Mouse (Mus musculus) regulatory T cell (primary cell): ENCODE measurements around the gene Rab9.
"Not testable (repeated sequence)": the region's sequence is repeated elsewhere in the genome, so short reads cannot be mapped to it uniquely, and the experiment has no call there.

Experiments
- in situ Hi-C: fragments of 300-600 bp; cut with MboI, MseI; formaldehyde crosslinking; loops from one replicate; pipeline ENCODE4 v1.15.1; 2025; ENCODE audit warnings: high pct_unique_total_duplicates

The Rab9 gene

DNA sequence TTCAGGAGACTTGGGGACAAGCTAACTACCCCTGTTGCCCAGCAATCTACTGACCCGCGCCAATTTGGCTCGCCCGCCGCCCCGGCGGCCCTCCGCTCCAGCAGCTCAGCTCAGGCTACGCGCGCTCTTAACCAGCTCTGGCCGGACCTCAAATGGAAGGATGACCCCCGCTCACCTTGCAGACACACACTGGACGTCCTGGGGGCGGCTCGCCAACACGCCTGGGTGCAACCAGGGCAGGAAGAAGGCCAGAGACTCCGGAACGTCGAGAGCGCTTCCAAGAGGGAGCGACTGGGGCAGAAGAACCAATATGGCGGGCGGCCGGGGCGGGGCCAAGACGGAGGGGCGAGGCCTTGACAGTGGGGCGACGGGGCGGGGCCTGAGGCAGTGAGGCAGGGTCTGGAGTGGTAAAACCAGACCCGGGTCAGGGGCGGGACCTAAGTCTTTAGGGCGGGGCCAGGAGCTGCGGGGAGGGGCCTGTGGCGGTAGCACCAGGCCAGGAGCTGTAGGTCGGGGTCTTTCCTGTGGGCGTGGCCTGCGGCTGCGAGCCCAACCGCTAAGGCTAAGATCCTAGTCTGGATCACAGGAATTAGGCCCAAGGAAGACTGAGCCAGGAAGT is at the start of gene Rab9:
Gene Rab9 (minus strand): TSS at position 503 of the 619 bp plus-strand sequence.
- in situ Hi-C loops, result no loop called here

DNA sequence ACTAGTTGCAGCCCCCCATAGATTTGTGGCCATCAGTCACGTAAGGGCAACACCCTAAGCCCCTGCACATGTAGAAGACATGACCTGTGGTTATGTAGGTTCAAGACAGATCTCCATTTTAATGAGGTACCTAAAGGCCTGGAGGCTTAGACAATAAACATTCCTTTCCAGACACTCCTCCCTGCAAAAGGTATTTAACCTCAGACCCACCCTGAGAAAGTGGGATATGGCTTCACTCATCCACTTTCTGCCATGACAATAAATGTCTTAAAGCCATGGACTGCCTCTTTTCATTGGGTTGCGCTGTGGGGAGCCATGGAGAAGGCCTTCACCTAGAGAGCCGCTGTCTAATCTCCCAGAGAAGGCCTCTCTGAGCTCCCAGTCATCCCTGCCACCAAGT is 48.5 kb upstream of the Rab9 start:
- in situ Hi-C loops, result no loop called here

DNA sequence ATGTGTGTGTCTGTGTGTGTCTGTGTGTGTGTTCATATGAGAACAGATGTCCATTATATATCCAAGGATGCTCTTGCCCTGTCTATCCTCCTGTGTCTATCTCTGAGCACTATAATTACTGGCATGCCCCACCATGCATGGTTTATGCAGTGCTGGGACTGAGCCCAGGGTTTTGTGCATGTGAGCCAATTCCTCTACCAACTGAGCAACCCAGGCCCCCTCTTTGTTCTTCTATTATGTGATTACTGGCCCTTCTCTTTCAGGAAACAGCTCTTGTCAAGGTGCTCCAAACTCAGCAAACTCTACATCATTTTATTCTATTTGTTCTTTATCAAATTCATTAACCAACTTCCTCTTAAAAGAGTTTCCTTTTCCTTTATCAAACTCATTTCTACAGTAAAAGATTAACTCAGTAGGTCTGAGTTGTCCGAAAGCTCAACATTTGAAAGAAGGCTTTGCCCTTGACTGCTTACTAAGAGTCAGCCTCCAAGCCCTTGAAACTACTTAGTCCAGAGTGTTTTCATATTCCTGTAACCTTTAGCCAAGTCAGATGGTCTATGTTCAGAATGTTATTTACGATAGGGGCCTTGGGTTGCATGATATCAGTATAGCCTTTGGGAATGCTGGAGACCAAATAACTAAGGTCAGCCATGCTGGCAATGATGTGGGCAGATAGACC is 46.1 kb upstream of the Rab9 start:
- in situ Hi-C loops, result no loop called here

DNA sequence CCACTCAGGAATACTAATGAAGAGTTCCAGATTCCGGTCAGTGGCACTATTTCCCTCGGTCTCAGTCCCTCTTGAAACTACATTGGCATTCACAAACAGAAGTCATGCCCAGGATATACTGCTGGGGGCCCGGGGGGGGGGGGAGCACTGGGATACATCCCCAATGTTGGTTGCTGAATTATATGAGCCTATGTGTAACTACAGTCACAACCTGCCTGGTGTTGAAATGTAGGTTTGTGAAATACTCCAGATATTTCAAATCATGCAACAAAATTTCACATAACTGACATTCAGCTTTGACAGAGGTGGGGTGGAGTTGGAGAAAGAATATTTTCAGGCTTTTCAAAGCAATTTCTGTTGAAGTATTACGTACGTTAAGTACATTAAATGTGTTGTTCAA is 41.1 kb upstream of the Rab9 start:
- in situ Hi-C loops, result no loop called here

DNA sequence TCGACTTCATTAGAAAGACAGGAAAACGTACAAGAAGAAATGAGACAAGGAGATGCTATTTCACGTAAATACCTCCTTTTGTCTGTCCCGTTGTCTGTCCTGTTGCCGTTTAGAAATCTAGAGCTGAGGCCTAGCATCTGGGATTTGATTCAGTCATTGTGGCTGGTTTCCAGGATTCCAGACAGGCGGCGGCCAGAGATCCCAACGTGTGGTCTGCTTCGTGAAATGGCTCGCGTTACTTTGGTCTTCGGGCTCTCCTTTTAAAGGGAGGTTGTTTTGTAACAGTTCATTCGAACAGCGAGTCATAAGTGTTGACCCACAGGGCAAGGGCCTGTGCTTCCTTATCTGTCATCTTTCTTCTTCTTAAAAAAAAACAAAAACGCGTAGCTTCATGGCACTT is 38.7 kb upstream of the Rab9 start, which contains the start of gene Tceanc:
Gene Tceanc (minus strand): TSS at position 223 of the 400 bp plus-strand sequence.
- in situ Hi-C loops, result no loop called here

DNA sequence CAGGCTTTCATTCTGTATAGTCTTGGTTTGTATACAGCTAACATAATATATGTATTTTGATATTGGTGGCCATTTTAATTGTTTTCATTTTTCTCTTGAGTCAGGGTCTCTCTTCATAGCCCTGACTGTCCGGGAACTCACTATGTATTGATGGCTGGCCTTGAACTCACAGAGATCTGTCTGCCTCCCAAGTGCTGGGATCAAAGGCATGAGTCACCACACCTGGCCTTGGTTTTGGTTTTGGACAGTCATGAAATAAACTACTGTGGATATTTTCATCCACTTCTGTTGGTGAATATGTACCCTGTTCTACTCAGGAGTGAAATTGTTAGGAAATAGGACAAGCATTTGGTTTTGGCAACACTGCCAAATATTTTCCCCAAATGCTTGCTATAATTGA is 37.0 kb upstream of the Rab9 start:
- in situ Hi-C loops, result no loop called here

DNA sequence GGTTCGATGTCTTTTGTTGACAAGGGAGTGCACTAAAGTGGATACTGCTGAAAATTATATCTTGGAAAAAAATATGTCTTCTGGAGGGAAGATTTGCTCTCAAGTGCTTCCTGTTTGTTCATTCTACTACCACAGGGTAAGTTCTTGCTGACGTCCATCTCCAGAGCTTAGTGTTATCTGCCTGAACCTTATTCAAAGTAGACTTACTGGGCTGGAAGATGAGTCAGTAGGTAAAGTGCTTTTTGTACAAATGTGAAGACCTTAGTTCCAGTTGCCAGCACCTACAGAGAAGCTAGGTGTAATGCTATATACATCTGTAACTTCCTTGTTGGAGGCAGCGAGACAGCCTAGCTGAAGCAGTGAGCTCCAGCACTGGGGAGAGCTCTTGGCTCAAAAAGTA is 36.3 kb upstream of the Rab9 start:
- in situ Hi-C loops, result no loop called here

DNA sequence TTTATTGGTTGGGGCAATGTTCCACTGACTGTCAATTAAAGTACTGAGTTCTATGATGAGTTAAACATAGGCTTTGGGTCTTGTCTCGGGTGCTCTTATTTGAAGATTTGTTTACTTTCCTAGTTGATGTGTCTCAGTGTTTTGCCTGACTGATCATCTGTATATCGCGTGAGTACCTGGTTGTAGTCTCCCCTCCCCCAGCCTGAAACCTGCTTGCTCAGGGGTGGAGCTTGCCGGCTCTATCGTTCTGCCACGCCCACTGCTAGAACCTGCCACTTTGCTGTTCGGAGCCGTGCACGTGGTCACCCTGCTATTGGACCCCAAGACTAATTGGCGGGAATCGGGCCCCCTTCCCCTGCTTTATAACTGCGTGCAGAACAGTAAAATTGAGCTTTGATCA is 34.4 kb upstream of the Rab9 start:
- in situ Hi-C loops, result not testable (repeated sequence)

DNA sequence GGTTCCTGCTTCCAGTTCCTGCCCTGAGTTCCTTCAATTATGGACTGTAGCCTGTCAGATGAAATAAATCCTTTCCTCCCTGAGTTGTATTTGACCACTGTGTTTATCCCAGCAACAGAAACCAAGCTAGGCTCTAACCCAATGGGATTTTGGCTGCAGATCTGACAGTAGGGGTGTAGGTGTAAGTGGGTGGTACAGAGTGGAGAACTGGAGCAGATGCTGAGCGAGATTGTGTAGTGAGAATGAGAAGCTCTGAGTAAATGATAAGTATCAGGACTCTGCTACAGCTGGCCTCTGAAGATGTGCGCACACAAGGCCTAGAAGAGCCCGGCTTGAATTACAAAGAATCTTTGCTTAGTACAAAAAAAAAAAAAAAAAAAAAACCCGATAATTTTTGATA is 32.4 kb upstream of the Rab9 start:
- in situ Hi-C loops, result no loop called here

DNA sequence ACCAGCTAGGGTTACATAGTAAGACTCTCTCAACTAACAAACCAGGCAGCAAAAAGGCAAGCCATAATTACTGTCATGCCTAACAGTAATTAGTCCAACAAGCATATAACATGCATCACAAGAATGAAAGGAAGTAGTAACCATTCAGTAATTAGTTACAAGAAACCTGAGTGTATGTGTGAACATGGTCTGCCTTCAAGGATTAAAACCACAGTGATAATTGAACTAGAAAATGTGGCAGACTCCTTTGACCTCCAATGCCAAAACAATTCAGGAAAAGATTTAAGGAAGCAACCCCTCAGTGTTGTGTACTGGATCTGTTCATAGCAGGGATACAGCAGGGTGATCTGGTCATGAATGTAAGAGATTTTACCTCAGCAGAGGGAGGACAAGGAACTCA is 31.4 kb upstream of the Rab9 start:
- in situ Hi-C loops, result no loop called here

DNA sequence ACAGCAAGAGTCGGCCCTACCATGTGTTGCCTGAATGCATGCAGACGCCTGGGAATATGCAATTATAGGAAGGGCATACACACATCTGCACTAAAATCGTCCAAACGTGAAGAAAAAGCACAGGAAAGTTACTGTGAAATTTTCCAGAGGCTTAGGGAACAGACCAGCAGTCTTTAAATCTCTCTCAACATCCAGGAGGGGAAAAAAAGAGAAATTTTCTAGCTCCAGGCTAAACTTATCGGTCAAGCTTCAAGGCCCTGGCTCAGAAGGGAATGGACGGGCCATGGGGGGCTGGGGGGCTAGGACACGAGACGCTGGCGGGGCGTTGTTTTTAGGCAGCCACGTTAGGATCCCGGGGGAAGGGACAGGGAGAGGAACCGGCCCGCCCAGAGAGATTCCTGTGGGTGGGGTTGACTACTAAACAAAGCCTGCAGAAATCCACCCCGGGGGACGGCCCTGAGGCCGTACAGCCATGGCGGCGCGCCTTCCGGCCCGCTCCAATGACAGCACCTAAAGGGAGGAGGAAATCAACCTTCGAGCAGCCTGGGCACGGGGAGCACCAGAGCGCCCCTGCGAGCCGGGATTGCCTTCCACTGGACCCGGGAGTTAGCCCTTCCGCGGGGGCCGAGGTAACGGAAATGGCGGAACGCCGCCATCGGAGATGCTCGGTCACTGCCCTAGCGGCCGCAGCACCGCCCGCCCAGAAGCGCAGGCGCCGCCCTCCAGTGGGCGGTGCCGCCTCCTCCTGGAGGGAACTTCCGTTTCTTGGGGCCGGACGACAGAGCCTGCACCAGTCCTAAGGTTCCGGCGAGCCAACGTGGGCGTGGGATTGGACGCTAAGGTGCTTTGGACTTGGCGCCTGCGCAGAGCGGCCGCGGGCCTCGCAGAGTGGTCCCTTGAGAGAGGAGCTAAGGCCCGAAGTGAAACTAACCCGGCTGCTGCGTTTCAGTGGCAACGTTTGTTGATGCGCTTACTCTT is 30.4 kb upstream of the Rab9 start:
- in situ Hi-C loops, result no loop called here

DNA sequence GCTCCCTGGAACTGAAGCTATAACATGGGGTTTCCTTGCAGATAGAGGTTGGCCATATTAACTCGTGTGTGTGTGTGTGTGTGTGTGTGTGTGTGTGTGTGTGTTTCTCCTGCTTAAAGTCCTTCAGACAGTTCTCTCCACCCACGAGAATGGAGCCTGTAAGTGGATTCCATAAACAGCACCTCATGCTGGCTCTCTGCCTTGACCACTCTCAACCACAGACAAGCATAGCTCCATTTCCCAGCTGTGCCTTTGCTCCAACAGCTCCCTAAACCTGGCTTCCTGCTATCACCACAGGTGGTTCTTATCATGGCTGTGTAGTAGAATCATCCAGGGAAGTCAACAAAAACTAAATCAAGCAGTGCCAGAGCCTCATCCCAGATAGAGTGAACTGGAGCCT is 24.8 kb upstream of the Rab9 start:
- in situ Hi-C loops, result no loop called here

DNA sequence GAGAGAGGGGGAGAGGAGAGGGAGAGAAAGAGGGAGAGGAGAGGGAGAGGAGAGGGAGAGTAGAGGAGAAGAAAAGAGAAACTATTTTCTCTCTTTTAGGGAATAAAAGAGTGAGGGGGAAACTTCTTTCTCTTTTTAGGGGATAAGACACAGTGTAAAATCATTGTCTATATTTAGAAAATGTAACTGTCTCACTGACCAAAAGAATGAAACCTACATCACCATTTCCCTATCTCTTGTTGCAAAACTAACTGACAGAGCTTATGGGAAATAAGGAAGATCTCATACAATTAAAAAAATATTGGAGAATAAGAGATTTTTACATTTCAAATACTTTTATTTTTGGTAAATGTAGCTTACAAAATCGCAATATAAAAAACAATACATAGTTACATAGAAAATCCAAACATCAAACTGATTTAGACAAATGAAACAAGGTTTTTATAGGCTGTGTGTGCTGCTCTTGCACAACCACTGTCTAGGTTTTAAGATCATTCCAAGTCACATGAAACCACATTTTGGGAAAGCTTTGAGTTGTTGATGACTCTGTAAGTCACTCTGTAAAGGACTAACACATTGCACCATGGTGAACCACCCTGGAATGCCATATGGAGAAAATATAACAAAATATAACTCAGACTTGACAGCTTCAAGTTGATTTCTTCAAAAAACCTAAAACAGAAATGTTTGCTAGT is 20.0 kb upstream of the Rab9 start:
- in situ Hi-C loops, result no loop called here

DNA sequence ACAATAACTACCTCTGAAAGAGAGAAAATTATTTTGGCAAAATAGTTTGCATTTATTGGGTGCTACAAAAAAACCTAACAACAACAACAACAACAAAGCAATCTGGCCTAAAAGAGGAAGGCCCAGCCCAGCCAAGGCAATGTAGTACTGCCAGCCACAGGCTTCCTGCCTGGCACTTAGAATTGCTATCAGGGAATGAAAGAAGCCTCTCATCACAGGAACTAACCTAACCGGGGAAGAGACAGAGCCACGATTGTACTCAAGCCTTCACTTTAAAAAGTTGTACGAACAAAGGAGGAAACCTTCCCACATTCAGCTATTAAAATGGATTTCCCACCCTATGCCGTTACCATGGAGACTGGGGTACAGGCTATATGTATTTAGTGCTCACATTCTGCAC is 18.1 kb upstream of the Rab9 start:
- in situ Hi-C loops, result no loop called here

DNA sequence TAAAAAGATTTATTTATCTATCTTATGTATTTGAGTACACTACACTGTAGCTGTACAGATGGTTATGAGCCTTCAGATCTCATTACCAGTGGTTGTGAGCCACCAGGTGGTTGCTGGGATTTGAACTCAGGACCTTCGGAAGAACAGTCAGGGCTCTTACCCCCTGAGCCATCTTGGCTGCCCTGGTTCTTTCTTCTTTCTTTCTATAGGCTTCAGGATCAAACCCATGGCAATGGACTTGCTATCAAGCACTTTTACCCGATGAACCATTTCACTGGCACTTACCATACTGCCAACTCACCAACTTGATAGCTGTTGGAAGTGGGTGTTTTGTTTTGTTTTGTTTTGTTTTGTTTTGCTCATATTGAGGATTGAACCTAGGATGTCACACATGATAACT is 15.4 kb upstream of the Rab9 start:
- in situ Hi-C loops, result no loop called here

DNA sequence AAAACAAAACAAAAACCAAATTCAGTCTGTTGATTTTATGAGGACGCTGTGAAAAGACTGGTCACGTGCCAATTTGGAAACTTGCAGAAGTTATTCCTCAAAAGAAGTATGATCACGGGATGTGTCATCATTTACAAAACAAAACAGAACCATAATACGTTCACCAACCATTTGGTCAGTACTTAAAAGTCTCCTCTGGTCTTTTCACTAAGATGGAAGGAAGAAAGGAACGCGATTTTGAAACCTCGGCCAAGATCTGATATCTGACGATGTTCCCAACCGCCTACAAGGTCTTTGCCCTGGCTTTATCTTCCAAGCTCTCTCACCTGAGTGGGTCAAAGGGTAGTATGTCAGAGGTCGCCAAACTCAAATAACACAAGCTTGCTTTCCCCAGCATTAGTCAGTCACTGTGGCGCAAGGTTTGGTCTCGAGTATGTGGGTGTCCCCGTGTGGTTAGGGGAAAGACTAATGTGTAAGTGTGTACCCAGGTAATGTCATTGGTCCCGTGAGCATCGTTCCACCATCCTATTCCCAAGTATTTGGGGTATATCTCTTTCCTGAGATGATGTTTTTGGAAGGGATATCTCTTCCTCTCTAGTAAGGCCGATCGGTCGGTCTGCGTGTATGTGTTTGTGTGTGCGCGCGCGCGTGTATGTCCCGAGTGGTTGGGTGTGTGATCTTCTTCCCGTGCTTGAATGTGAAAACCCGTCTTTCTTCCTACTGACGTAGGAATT is 869 bp downstream of the Rab9 start:
- in situ Hi-C loops, result no loop called here

DNA sequence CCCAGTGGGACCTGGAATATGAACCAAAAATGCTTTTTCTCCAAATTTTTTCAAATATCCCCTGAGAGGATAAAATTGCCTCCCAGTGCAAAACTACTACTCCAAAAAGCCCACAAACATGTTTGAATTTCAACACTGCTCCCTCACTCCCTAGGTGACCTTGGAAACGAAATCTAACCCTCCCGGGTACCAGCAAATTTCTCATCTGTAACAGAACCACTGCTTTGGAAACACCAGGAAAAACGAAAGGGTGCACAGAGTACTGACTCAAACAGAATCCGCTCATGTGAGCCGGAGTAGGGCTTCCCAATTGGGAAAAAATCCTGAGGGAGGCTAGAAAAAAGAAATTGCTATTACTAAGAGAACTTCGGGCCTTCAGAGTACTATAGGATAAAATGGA is 2.3 kb downstream of the Rab9 start:
- in situ Hi-C loops, result no loop called here

DNA sequence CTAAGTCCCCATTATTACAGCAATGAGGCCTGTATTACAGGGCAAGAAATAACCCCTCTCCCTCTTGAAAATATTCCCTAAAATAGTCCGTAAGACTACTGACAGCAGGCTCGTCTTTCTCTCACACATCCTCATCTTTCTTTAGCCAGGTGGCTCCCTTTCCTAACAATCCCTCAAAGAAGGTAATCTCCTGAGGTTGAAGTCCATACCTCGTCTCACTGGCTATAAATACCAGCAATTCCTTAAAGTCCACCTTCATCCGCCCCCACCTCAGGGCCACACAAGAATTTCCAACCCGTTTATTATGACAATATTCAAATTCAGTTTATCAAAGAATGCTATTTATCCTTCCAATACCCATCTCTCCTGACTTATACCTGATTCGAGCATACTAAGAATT is 7.1 kb downstream of the Rab9 start:
- in situ Hi-C loops, result no loop called here

DNA sequence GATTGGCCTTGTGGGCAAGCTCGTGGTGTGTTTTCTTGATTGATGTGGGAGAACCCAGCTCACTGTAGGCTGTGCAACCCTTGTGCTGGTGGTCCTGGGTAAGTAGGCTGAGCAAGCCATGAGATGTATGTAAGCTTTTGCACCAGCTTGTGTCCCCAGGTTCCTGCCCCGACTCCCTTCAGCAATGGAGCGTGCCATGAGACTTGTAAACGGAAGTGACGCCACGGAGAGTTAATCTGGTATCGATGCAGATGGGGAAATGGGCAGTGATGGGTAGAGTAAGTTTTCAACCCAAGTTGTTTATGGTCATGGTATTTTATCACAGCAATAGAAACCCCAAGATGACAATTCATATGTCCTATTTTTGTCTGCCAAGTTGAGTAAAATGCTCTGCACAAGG is 11.3 kb downstream of the Rab9 start:
- in situ Hi-C loops, result no loop called here

DNA sequence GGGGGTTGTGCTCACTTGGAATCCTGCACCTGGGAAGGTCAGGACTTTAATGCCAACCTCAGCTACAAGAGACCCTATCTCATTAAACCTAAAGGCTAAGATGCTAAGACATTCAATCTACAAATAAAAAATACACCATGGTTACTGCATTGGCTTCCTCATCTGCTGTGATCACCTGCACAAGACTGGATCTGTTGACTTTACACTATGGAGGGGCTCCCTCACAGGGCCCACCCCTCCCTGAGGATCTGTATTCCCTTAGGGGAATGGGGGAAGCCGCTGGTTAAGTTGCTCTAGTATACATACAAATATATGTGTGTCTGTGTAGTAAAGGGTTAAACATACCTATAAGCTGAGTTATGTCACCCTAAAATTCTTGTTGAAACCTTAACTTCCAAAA is 24.1 kb downstream of the Rab9 start:
- in situ Hi-C loops, result no loop called here

DNA sequence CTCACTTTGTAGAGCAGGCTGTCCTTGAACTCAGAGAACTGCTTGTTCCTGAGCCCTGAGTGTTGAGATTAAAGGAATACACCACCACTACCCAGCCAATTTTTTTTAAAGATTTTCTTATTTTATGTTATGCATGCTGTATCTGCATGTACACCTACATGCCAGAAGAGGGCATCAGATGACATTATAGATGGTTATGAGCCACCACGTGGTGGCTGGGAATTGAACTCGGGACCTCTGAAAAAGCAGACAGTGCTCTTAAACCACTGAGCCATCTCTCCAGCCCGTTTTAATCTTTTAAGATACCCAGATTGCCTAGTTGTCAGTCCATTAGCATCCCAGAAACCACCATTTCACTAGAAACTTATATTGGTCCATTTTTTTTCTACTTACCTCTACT is 25.3 kb downstream of the Rab9 start:
- in situ Hi-C loops, result no loop called here
